In the genomic region with DNA sequence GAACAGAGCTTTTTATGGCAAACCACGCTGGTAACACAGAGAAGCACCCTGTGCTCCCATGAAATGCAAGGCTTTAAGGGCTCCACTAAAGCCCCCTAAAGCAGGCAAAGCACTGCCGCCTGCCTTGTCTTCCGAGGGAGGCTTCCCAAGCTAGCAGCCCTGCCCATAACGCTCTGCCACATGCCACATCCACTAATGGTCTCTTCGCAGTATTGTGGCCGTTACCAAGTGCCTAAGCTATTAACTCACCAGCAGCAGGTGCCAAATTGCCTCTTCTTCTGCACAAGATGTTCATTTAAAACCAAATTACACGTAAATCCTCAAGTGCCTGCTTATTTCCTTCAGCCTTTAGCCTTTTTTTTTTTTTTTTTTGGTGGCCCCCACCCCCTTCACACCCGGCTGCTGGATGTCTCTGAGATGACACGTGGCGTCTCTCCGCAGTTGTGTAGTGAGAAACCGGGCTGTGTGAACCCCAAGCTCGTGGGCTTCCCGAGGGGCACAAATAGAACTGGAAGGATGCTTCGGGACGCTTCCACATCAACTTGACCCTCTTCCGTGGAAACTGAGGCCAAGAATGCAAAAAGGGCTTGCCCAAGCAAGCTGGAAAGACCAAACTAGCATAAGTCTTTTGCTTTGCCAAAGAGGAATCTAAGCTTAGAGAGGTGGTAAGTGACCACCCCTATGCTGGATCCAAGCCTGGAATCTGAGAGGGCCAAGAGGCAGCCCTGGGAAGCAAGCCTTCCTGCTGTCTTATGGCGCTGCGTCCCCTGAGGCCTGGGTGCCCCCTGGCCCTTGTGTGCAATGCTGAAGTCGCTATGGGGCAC, we compare ENCODE assay signal across 8 mouse cellular contexts.
DNase-seq lines count a peak whose midpoint lies in the region; ATAC-seq and TF ChIP-seq lines count a peak whose summit lies in the region.

No protein-coding gene starts in this region.

- peaks cover 44% of the 10 kb centered on the region for H3K4me1 ChIP-seq in limb, embryonic 13.5 days
- H3K4me1 ChIP-seq in olfactory bulb, adult 2 months (ENCODE audit: control insufficient read depth, insufficient read depth, low read length): peaks cover 17% of the 10 kb centered on the region

- no peaks in the 10 kb centered on the region for H3K36me3 ChIP-seq in limb, embryonic 13.5 days

- no peak for TF ChIP-seq POLR2A in olfactory bulb, adult 2 months (IDR thresholded peaks at IDR 0.05; ENCODE audit: insufficient read depth, low read depth, low read length)

- peak; percentile 26 for DNase-seq in cerebellum, adult 9-10 months
- no peak for DNase-seq in cerebellum, postnatal 4 days (ENCODE audit: low spot score in 2 of 2)
- DNase-seq in thymus, postnatal 4 days: peak; percentile 22
- no peak for DNase-seq in thymus, adult 18-20 months
- no peak for DNase-seq in layer of hippocampus, postnatal 36 days
- no peak for DNase-seq in left cerebral cortex, adult 18-20 months (ENCODE audit: low spot score in 2 of 2)

- WGBS in limb, embryonic 13.5 days: 43% methylated on average over 20 of the region's 20 CpGs
- 22% methylated on average over 20 of the region's 20 CpGs for WGBS in olfactory bulb, adult 2 months

- ATAC-seq in limb, embryonic 13.5 days (ENCODE audit: low FRiP score, low read depth): peak; percentile 8; the same call in 1 of the 2 replicates

- no peaks in the 10 kb centered on the region for H3K9me3 ChIP-seq in limb, embryonic 13.5 days

- peak overlapping the region; percentile 69 for H3K4me2 ChIP-seq in limb, embryonic 13.5 days (replicated peaks)

- TF ChIP-seq CTCF in olfactory bulb, adult 2 months (IDR thresholded peaks at IDR 0.05; ENCODE audit: insufficient read depth, low read depth, low read length): no peak

- peak overlapping the region; percentile 95 for H3K27ac ChIP-seq in limb, embryonic 13.5 days
- H3K27ac ChIP-seq in olfactory bulb, adult 2 months (ENCODE audit: insufficient read depth, low read depth, low read length): peak overlapping the region; percentile 61; the same call in 1 of the 2 replicates

- H3K4me3 ChIP-seq in limb, embryonic 13.5 days: peak overlapping the region; percentile 40
- peak overlapping the region; percentile 55 for H3K4me3 ChIP-seq in olfactory bulb, adult 2 months (ENCODE audit: insufficient read depth, low read depth, low read length)

- H3K9ac ChIP-seq in limb, embryonic 13.5 days: peak overlapping the region; percentile 52

- H3K27me3 ChIP-seq in limb, embryonic 13.5 days: no peaks in the 10 kb centered on the region

Comparison
In these comparisons a context has a peak if more than half of its experiments do, and no peak if none do; other contexts are left out.
1. DNase-seq: peak in cerebellum, adult 9-10 months (single experiment) and thymus, postnatal 4 days (single experiment); none in cerebellum, postnatal 4 days (0 of 2), thymus, adult 18-20 months (0 of 2), layer of hippocampus, postnatal 36 days (0 of 2) and left cerebral cortex, adult 18-20 months (0 of 2).